Mouse (Mus musculus) heart, postnatal 0 days (tissue): ENCODE measurements around the gene Akap6. TPM values are rescaled to one million over a fixed set of nuclear protein-coding genes. Genes with fewer than 3 reads are reported as not detected.

Experiments
- ATAC-seq: fragments of 200-750 bp; cut with Nextera tagmentation; 2 replicates; pipeline ENCODE4 v1.8.0; 2017; ENCODE audit warnings: low read depth, moderate number of reproducible peaks, moderate library complexity; ENCODE audit not compliant: insufficient read depth
- DNase-seq: peaks from one replicate; pipeline ENCODE4 v3.0.0-alpha.2; 2016; ENCODE audit warnings: low spot score
- H3K27ac ChIP-seq: fragments of 300-500 bp; sonication (generic); 2 replicates; pipeline ENCODE4 v1.5.1; 2014; ENCODE audit warnings: low read depth, mild to moderate bottlenecking
- H3K27me3 ChIP-seq: fragments of 300-500 bp; sonication (generic); 2 replicates; pipeline ENCODE4 v1.6.1; 2014; ENCODE audit warnings: low read length, mixed read lengths; ENCODE audit not compliant: control insufficient read depth, insufficient read depth
- H3K36me3 ChIP-seq: fragments of 300-500 bp; sonication (generic); replicated peaks from 2 replicates; pipeline ENCODE4 v1.6.1; 2014; ENCODE audit warnings: low read length, mixed read lengths; ENCODE audit not compliant: control insufficient read depth, insufficient read depth
- H3K4me1 ChIP-seq: fragments of 300-500 bp; sonication (generic); 2 replicates; pipeline ENCODE4 v1.6.1; 2014; ENCODE audit warnings: antibody characterized with exemption; ENCODE audit not compliant: control insufficient read depth, insufficient read depth
- H3K4me2 ChIP-seq: fragments of 300-500 bp; sonication (generic); 2 replicates; pipeline ENCODE4 v1.6.1; 2014; ENCODE audit warnings: low read depth, mild to moderate bottlenecking, low read length, moderate library complexity
- H3K4me3 ChIP-seq: fragments of 300-500 bp; sonication (generic); 2 replicates; pipeline ENCODE4 v1.5.1; 2014; ENCODE audit warnings: low read depth, low read length
- H3K9ac ChIP-seq: fragments of 300-500 bp; sonication (generic); replicated peaks from 2 replicates; pipeline ENCODE4 v1.6.1; 2014; ENCODE audit warnings: low read depth, low read length, mixed read lengths
- H3K9me3 ChIP-seq: fragments of 300-500 bp; sonication (generic); replicated peaks from 2 replicates; pipeline ENCODE4 v1.6.1; 2016; ENCODE audit warnings: low read length; ENCODE audit not compliant: control insufficient read depth
- CTCF ChIP-seq: IDR thresholded peaks from 2 replicates; pipeline ENCODE4 v1.5.1; 2016; ENCODE audit warnings: antibody characterized with exemption, control low read depth, low read depth
- EP300 ChIP-seq: IDR thresholded peaks from 2 replicates; pipeline ENCODE4 v1.6.1; 2016; ENCODE audit warnings: antibody characterized with exemption, low read depth
- WGBS: fragments of 180-500 bp; shearing (Covaris S2); extraction: QIAGEN DNeasy Blood & Tissue Kit; methylation state at CpG from one replicate; pipeline ENCODE4 v1.1.7; 2014; 5-methylcytosine and 5-hydroxymethylcytosine counted together
- polyA plus RNA-seq: library from polyadenylated mRNA; unstranded; fragments of >200 nt; fragmentation: Nextera tagmentation; extraction: Ambion mirVana; gene quantifications from 2 replicates; pipeline ENCODE4 v1.2.1, GENCODE M21; 2015
- total RNA-seq: library from RNA; depleted of rRNA; stranded (reverse); fragments of >200 nt; gene quantifications from 2 replicates; pipeline ENCODE4 v1.2.3, GENCODE M21; 2014; ENCODE audit warnings: low replicate concordance

Akap6 gene
- total and polyA plus RNA-seq, 2 experiments from 2014 or later, result 10.3 to 53.2 TPM

- DNase-seq (no peak), ATAC-seq (no peak)
- TF ChIP-seq EP300 (no peak), CTCF (no peak)
- H3K27me3 ChIP-seq, result no peaks in the 10 kb centered on the region
- H3K36me3 ChIP-seq, result peaks cover 10% of the 10 kb centered on the region; the same call in 1 of the 2 replicates
- H3K9ac ChIP-seq, result no peak overlapping the region
- H3K9me3 ChIP-seq, result no peaks in the 10 kb centered on the region
- H3K4me3 ChIP-seq, result peak overlapping the region; percentile 18; the same call in 1 of the 2 replicates
- H3K27ac ChIP-seq, result peak overlapping the region; percentile 11; the same call in 1 of the 2 replicates
- peak overlapping the region; percentile 45 for H3K4me2 ChIP-seq
- H3K4me1 ChIP-seq, result no peaks in the 10 kb centered on the region
- 57% methylated on average over 1 of the region's 1 CpGs for WGBS
These were observed 425.5 kb downstream of the Akap6 start for GRCm38 (mm10) chr12:53124696-53125095.

- no peaks in the 10 kb centered on the region for H3K9me3 ChIP-seq
- peaks cover 10% of the 10 kb centered on the region; the same call in 1 of the 2 replicates for H3K36me3 ChIP-seq
- H3K4me3 ChIP-seq, result no peak overlapping the region
- no peaks in the 10 kb centered on the region for H3K4me1 ChIP-seq
- DNase-seq (no peak), ATAC-seq (no peak)
- H3K27me3 ChIP-seq, result no peaks in the 10 kb centered on the region
- no peak overlapping the region for H3K4me2 ChIP-seq
- 80% methylated on average over 4 of the region's 4 CpGs for WGBS
- no peak overlapping the region for H3K27ac ChIP-seq
- H3K9ac ChIP-seq, result no peak overlapping the region
- TF ChIP-seq EP300, result no peak
- no peak for TF ChIP-seq CTCF
These were observed 426.1 kb downstream of the Akap6 start for GRCm38 (mm10) chr12:53125286-53125685.

- H3K4me1 ChIP-seq, result no peaks in the 10 kb centered on the region
- TF ChIP-seq EP300, result no peak
- no peak for TF ChIP-seq CTCF
- H3K27ac ChIP-seq, result no peak overlapping the region
- no peak overlapping the region for H3K9ac ChIP-seq
- 69% methylated on average over 2 of the region's 2 CpGs for WGBS
- ATAC-seq (no peak), DNase-seq (no peak)
- H3K4me2 ChIP-seq, result no peak overlapping the region
- no peak overlapping the region for H3K4me3 ChIP-seq
- H3K36me3 ChIP-seq, result no peaks in the 10 kb centered on the region
- H3K9me3 ChIP-seq, result no peaks in the 10 kb centered on the region
- H3K27me3 ChIP-seq, result no peaks in the 10 kb centered on the region
These were observed 435.0 kb downstream of the Akap6 start for GRCm38 (mm10) chr12:53134196-53134595.

- Histone ChIP-seq H3K27ac (no peak overlapping the region), H3K36me3 (peaks cover 29% of the 10 kb centered on the region), H3K9me3 (no peaks in the 10 kb centered on the region), H3K4me2 (no peak overlapping the region), H3K27me3 (no peaks in the 10 kb centered on the region), H3K4me1 (no peaks in the 10 kb centered on the region), H3K9ac (no peak overlapping the region), H3K4me3 (no peak overlapping the region)
- DNase-seq (no peak), ATAC-seq (no peak)
- no peak for TF ChIP-seq EP300
- no peak for TF ChIP-seq CTCF
- 84% methylated on average over 3 of the region's 3 CpGs for WGBS
These were observed 438.1 kb downstream of the Akap6 start for GRCm38 (mm10) chr12:53137331-53137730.

- Histone ChIP-seq H3K4me2 (no peak overlapping the region), H3K9ac (no peak overlapping the region), H3K27me3 (no peaks in the 10 kb centered on the region), H3K4me1 (no peaks in the 10 kb centered on the region), H3K27ac (no peak overlapping the region), H3K4me3 (no peak overlapping the region), H3K9me3 (no peaks in the 10 kb centered on the region), H3K36me3 (peaks cover 45% of the 10 kb centered on the region)
- 84% methylated on average over 6 of the region's 6 CpGs for WGBS
- TF ChIP-seq CTCF, result no peak
- TF ChIP-seq EP300, result no peak
- DNase-seq (no peak), ATAC-seq (no peak)
These were observed 445.0 kb downstream of the Akap6 start for GRCm38 (mm10) chr12:53144122-53144695.

GRCm38 (mm10) chr12:53144760-53145159, 445.6 kb downstream of the Akap6 start:
- 98% methylated on average over 10 of the region's 10 CpGs for WGBS

More at GRCm38 (mm10) chr12:53144760-53145159, 445.6 kb downstream of the Akap6 start:
- no peaks in the 10 kb centered on the region for H3K27me3 ChIP-seq
- TF ChIP-seq CTCF (no peak), EP300 (no peak)
- ATAC-seq (no peak), DNase-seq (no peak)
- peaks cover 45% of the 10 kb centered on the region for H3K36me3 ChIP-seq
- no peak overlapping the region for H3K9ac ChIP-seq
- no peak overlapping the region for H3K27ac ChIP-seq
- H3K4me2 ChIP-seq, result no peak overlapping the region
- H3K4me1 ChIP-seq, result no peaks in the 10 kb centered on the region
- no peaks in the 10 kb centered on the region for H3K9me3 ChIP-seq
- H3K4me3 ChIP-seq, result no peak overlapping the region
